Mouse (Mus musculus): ENCODE measurements around the gene Nps.

- TF ChIP-seq CTCF (IDR thresholded peaks at IDR 0.05; ENCODE audit: insufficient read depth, low read depth, low read length) (no peak), POLR2A (IDR thresholded peaks at IDR 0.05; ENCODE audit: insufficient read depth, low read depth, low read length) (no peak)
Observed at GRCm38 (mm10) chr7:135246386-135246785, 12.1 kb upstream of the Nps start.

Measured in olfactory bulb, adult 2 months (tissue).